Mouse (Mus musculus) intestine, postnatal 0 days (tissue): ENCODE results near the gene Spata13. TPM values are rescaled to one million over a fixed set of nuclear protein-coding genes. Genes with fewer than 3 reads are reported as not detected.
A peak's percentile ranks its signal among the peaks of the same experiment; 100 is the strongest.

Experiments used
- ATAC-seq: fragments of 200-750 bp; cut with Nextera tagmentation; 2 replicates; pipeline ENCODE4 v1.8.0; 2017; ENCODE audit warnings: mild to moderate bottlenecking, moderate TSS enrichment, moderate library complexity
- H3K27ac ChIP-seq: fragments of 300-500 bp; sonication (generic); 2 replicates; pipeline ENCODE4 v1.5.1; 2014; ENCODE audit warnings: mild to moderate bottlenecking, low read depth, low read length, moderate library complexity
- H3K27me3 ChIP-seq: fragments of 300-500 bp; sonication (generic); replicated peaks from 2 replicates; pipeline ENCODE4 v1.6.1; 2014; ENCODE audit warnings: low read length, mixed read lengths; ENCODE audit not compliant: control insufficient read depth, insufficient read depth
- H3K36me3 ChIP-seq: fragments of 300-500 bp; sonication (generic); 2 replicates; pipeline ENCODE4 v1.6.1; 2014; ENCODE audit warnings: mild to moderate bottlenecking, moderate library complexity; ENCODE audit not compliant: control insufficient read depth, insufficient read depth
- H3K4me1 ChIP-seq: fragments of 300-500 bp; sonication (generic); replicated peaks from 2 replicates; pipeline ENCODE4 v1.6.1; 2014; ENCODE audit warnings: antibody characterized with exemption, low read length, mixed read lengths; ENCODE audit not compliant: control insufficient read depth, insufficient read depth
- H3K4me2 ChIP-seq: fragments of 300-500 bp; sonication (generic); replicated peaks from 2 replicates; pipeline ENCODE4 v1.6.1; 2014; ENCODE audit warnings: low read depth, mild to moderate bottlenecking, moderate library complexity
- H3K4me3 ChIP-seq: fragments of 300-500 bp; sonication (generic); 2 replicates; pipeline ENCODE4 v1.5.1; 2014; ENCODE audit warnings: low read depth, low read length
- H3K9ac ChIP-seq: fragments of 300-500 bp; sonication (generic); 2 replicates; pipeline ENCODE4 v1.6.1; 2014; ENCODE audit warnings: mild to moderate bottlenecking, low read depth, low read length
- H3K9me3 ChIP-seq: fragments of 300-500 bp; sonication (generic); 2 replicates; pipeline ENCODE4 v1.6.1; 2016; ENCODE audit warnings: mixed run types; ENCODE audit not compliant: control insufficient read depth
- CTCF ChIP-seq: sonication (generic); IDR thresholded peaks from 2 replicates; pipeline ENCODE4 v1.5.1; 2016; ENCODE audit warnings: low read depth, mild to moderate bottlenecking, control low read depth, antibody characterized with exemption, moderate library complexity
- WGBS: fragments of 180-500 bp; shearing (Covaris S2); extraction: QIAGEN DNeasy Blood & Tissue Kit; methylation state at CpG from one replicate; pipeline ENCODE4 v1.1.7; 2014; 5-methylcytosine and 5-hydroxymethylcytosine counted together
- polyA plus RNA-seq: library from polyadenylated mRNA; unstranded; fragments of >200 nt; fragmentation: Nextera tagmentation; extraction: Ambion mirVana; gene quantifications from 2 replicates; pipeline ENCODE4 v1.2.1, GENCODE M21; 2015

Gene Spata13
- polyA plus RNA-seq, 1 experiment from 2014 or later, result 10.2 TPM

DNA sequence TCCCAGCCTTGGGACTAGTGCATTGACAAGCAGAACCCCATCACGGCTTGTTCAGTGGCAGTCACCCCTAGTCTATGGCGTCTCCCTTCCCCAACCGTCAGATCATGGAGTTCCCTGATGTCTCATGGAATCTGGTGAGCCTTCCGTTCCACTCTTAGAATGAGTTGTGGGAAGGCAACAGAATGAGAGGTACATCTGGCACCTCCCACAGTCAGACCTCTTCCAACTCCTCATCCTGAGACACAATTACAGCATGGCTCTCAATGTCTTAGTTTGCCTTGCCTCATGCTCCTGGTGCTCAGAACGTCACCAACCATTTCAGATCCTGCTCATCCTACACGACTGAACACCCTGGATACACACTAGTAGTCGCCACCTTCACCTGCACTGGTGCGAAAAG, 142.7 kb downstream of the Spata13 start:
- TF ChIP-seq CTCF, result no peak

DNA sequence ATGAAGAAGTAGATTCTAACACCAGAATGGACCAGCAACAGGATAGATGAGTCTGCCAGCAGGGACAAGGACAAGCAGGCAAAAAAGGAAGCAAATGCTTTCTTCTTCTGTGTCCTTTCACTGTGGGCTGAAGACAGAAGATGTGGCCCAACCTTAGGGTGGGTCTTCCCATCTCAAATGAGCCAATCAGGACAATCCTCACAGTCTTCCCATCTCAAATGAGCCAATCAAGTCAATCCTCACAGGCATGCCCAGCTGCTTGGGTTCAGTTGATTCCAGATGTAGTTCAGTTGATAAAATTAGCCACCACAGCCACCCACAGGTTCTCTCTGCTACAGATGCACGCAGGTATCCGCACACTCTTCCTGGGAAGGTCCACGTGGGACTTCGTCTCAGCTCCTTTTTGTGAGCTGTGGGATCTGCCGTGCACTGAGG, 143.7 kb downstream of the Spata13 start:
- H3K36me3 ChIP-seq, result no peaks in the 10 kb centered on the region
- 80% methylated on average over 5 of the region's 5 CpGs for WGBS
- no peak overlapping the region for H3K4me2 ChIP-seq
- H3K9me3 ChIP-seq, result no peaks in the 10 kb centered on the region
- no peak overlapping the region for H3K27ac ChIP-seq
- no peaks in the 10 kb centered on the region for H3K4me1 ChIP-seq
- no peak for TF ChIP-seq CTCF
- H3K27me3 ChIP-seq, result no peaks in the 10 kb centered on the region
- no peak overlapping the region for H3K4me3 ChIP-seq
- no peak overlapping the region for H3K9ac ChIP-seq
- no peak for ATAC-seq

More for the DNA sequence above, 142.7 kb downstream of the Spata13 start:
- Histone ChIP-seq H3K4me2 (no peak overlapping the region), H3K4me1 (no peaks in the 10 kb centered on the region), H3K4me3 (no peak overlapping the region), H3K9ac (no peak overlapping the region), H3K36me3 (no peaks in the 10 kb centered on the region), H3K27ac (no peak overlapping the region), H3K9me3 (no peaks in the 10 kb centered on the region), H3K27me3 (no peaks in the 10 kb centered on the region)
- no peak for ATAC-seq
- 89% methylated on average over 8 of the region's 8 CpGs for WGBS

DNA sequence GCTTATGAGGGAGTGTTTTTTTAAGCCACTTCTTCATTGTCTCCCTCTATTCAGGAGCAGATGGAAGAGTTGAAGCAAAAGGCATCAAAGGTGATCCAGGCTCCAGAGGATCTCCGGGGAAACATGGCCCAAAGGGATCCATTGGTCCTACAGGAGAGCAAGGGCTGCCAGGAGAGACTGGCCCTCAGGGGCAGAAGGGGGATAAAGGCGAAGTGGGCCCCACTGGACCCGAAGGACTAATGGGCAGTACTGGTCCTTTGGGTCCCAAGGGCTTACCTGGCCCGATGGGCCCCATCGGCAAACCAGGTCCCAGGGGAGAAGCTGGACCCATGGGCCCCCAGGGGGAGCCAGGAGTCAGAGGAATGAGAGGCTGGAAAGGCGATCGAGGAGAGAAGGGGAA, 145.4 kb downstream of the Spata13 start:
- TF ChIP-seq CTCF, result no peak
- Histone ChIP-seq H3K4me2 (no peak overlapping the region), H3K4me1 (no peaks in the 10 kb centered on the region), H3K9me3 (no peaks in the 10 kb centered on the region), H3K36me3 (no peaks in the 10 kb centered on the region), H3K27ac (no peak overlapping the region), H3K27me3 (no peaks in the 10 kb centered on the region), H3K9ac (no peak overlapping the region), H3K4me3 (no peak overlapping the region)
- ATAC-seq, result no peak
- 95% methylated on average over 7 of the region's 7 CpGs for WGBS

DNA sequence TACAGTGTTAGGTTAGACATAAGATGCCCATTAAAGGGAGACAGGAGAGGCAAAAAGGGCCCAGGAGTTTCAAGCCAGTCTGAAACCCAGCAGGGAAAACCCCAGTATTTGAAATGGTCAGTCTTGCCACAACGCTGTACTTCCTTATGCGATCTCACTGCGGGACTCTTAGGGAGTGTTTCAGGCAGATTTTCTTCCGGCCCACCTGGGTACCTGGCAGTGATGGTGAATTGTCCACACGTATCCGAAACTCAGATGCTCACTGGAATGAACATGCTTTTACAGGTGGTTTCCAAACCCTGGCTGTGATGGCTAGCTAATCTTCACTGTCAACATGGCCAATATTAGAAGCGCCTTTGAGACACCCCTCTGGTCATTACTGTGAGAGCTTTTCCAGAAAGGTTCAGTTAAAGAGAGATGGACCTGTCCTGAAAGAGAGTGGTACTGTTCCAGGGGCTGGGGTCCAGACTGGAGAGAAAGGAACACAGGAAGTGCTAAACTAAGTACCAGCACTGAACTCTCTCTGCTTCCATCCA, 148.4 kb downstream of the Spata13 start:
- WGBS, result 36% methylated on average over 7 of the region's 7 CpGs
- no peak overlapping the region for H3K9ac ChIP-seq
- no peak for TF ChIP-seq CTCF
- no peaks in the 10 kb centered on the region for H3K36me3 ChIP-seq
- no peaks in the 10 kb centered on the region for H3K9me3 ChIP-seq
- H3K4me2 ChIP-seq, result no peak overlapping the region
- H3K27ac ChIP-seq, result no peak overlapping the region
- H3K27me3 ChIP-seq, result no peaks in the 10 kb centered on the region
- no peak overlapping the region for H3K4me3 ChIP-seq
- no peak for ATAC-seq
- H3K4me1 ChIP-seq, result no peaks in the 10 kb centered on the region

DNA sequence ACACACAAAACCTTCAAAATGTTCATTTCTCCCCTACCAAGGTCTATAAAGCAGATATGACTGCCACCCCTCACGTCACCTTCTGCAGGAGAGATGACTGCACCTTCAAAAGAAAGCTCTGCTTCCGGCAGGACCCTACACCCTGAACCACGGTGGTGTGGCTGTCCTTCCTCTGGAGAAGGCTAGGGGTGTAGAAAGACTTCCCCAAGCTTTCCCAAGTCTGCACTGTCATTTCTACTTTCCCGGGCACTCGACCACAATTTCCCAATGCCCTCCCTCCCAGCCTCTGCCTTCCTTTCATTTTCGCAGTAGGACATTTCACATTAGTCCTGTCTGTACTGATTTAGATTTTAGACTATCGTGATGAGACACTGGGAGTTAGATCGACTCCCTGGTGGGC, 149.4 kb downstream of the Spata13 start:
- no peaks in the 10 kb centered on the region for H3K27me3 ChIP-seq
- no peak overlapping the region for H3K4me2 ChIP-seq
- H3K4me3 ChIP-seq, result no peak overlapping the region
- 0 out of 2 replicates have a peak, but pooled peaks cover 3% of the 10 kb centered on the region for H3K36me3 ChIP-seq
- no peaks in the 10 kb centered on the region for H3K9me3 ChIP-seq
- no peak overlapping the region for H3K9ac ChIP-seq
- H3K27ac ChIP-seq, result no peak overlapping the region
- no peak for TF ChIP-seq CTCF
- H3K4me1 ChIP-seq, result no peaks in the 10 kb centered on the region
- WGBS, result 47% methylated on average over 8 of the region's 8 CpGs
- ATAC-seq, result no peak

DNA sequence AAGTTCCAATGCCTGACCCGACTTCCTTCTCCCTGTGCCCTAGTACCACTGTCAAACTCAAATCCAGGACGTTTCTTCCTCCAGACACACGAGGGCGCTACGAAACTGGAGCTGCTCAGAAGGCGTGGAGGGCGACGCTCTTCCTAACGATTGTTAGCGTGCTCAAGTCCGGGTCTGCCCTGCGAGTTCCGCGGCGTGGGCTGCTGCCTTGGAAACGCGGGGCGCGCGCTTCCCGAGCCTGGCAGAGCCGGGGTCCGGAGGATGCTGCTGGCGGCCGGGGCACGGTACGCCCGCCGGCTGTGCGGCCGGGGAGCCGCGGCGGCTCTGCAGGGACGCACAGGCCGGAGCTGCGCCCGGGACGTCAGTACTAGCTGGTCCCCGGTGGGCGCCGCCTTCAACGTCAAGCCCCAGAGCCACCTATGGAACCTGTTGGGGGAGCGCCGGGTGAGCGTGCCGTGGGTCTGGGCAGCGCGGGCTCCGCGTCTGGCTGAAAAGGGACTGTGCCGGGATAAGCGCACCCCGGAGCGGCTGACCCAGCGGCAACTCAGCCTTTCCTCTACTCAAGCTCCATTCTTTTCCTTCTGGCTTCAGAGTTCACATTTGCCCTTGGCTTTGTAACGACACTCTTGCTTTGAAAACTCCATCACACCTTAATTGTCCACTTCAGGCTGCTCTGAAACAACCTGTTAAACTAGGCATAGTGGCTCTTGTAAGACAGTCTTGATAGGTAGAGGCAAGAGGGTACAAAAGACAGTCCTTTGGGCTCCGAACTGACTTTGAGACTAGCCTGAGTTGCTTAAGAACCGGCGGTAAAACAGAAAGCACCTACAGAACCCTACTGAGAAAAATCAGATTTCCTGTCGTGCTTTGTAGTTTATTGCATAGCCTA, 150.9 kb downstream of the Spata13 start, which contains the start of gene Mipep:
Gene Mipep (plus strand): TSS at position 147 of the 889 bp plus-strand sequence.
- no peaks in the 10 kb centered on the region for H3K4me1 ChIP-seq

More for the DNA sequence above, 150.9 kb downstream of the Spata13 start, which contains the start of gene Mipep:
- peak; percentile 95 for TF ChIP-seq CTCF
- peak within 1 kb of the TSS; percentile 81 for H3K4me2 ChIP-seq
- no peaks in the 10 kb centered on the region for H3K27me3 ChIP-seq
- peak within 1 kb of the TSS; percentile 31; the same call in 1 of the 2 replicates for H3K27ac ChIP-seq
- peak within 1 kb of the TSS; percentile 76 for H3K9ac ChIP-seq
- ATAC-seq, result peak; percentile 81
- H3K36me3 ChIP-seq, result peaks cover 7% of the 10 kb centered on the region; the same call in 1 of the 2 replicates
- H3K4me3 ChIP-seq, result peak within 1 kb of the TSS; percentile 75
- H3K9me3 ChIP-seq, result no peaks in the 10 kb centered on the region
- WGBS, result under 1% methylated on average over 61 of the region's 61 CpGs
